Mouse (Mus musculus): ENCODE measurements around the gene Tomm20. TPM values are rescaled to one million over a fixed set of nuclear protein-coding genes. Genes with fewer than 3 reads are reported as not detected.

Tomm20 gene
- polyA plus RNA-seq, 1 experiment from 2014 or later = 222 TPM

DNA sequence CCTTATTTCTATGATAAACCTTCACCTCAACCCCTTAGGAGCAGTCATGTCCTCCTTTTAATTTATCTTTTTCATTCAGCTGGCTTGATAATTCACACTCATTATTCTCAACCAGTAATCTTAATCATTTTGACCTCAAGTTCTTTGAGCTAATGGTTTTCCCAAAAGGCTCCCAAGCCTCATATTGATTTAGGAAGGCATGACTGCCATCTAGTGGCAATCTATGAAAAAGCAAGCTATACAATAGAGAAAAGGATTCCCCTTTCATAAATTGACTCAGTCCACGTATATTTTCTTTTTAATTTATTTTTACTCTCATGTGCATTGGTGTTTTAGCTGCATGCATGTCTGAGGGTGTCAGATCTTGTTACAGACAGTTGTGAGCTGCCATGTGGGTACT, 30.1 kb upstream of the Tomm20 start:
- H3K27me3 ChIP-seq = peaks cover 14% of the 10 kb centered on the region
- H3K4me2 ChIP-seq = no peak overlapping the region
- no peaks in the 10 kb centered on the region for H3K4me1 ChIP-seq (replicated peaks)
- no peak overlapping the region for H3K4me3 ChIP-seq (replicated peaks)
- 35% methylated on average over 1 of the region's 1 CpGs for WGBS
- H3K9ac ChIP-seq (replicated peaks) = no peak overlapping the region
- H3K27ac ChIP-seq = no peak overlapping the region
- ATAC-seq (ENCODE audit: insufficient number of reproducible peaks, insufficient read depth, low FRiP score, low TSS enrichment, low read depth) = no peak
- H3K36me3 ChIP-seq = no peaks in the 10 kb centered on the region
- no peaks in the 10 kb centered on the region for H3K9me3 ChIP-seq

DNA sequence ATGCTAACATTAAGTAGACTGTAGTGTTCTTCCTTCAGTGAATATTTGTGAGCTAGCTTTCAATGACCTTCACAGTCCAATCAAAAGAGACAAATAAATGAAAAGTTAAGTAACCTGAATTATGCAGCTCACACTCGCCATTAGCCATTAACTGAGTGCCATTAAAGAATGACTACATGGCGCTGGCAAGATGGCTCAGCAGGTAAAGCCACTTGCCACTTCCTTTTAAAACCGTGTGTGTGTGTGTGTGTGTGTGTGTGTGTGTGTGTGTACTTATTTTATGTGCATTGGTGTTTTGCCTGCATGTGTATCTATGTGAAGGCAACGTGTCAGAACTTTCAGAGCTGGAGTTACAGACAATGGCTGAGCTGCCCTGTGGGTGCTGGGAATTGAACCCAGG, 28.9 kb upstream of the Tomm20 start:
- Histone ChIP-seq H3K4me3 (replicated peaks) (no peak overlapping the region), H3K36me3 (no peaks in the 10 kb centered on the region), H3K9ac (replicated peaks) (no peak overlapping the region), H3K4me1 (replicated peaks) (peaks cover 4% of the 10 kb centered on the region), H3K4me2 (no peak overlapping the region), H3K27me3 (peaks cover 12% of the 10 kb centered on the region; the same call in 1 of the 2 replicates), H3K9me3 (no peaks in the 10 kb centered on the region), H3K27ac (no peak overlapping the region)
- ATAC-seq (ENCODE audit: insufficient number of reproducible peaks, insufficient read depth, low FRiP score, low TSS enrichment, low read depth) = no peak
- WGBS = 86% methylated on average over 4 of the region's 4 CpGs

DNA sequence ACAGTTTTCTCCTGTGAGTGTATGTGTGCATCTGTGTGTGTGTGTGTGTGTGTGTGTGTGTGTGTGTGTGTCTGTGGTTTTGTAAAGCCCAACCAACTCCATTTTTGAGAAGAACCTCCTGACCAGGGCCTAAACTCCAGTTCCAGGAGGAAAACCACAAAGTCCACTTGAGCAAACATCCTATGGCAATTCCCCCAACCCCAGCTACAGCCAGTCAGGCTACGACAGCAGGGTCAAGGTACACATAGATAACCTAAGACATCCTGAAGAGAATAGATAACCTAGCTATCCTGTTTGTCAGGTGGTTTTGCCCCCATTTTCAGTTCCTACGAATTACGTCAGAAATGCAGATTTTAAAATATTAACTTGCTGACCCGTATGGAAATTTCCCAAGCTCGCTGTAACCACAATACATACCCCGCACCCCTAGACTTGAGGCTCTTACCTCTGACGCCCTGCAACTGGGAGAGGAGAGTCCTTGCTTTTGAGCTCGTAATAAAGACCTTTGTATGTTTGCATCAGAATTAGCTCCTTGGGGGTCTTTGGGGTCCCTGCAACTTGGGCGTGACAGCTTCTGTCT, 28.1 kb upstream of the Tomm20 start:
- no peak overlapping the region for H3K4me2 ChIP-seq
- 79% methylated on average over 9 of the region's 9 CpGs for WGBS
- H3K4me1 ChIP-seq (replicated peaks) = peaks cover 4% of the 10 kb centered on the region
- no peaks in the 10 kb centered on the region for H3K9me3 ChIP-seq
- peaks cover 5% of the 10 kb centered on the region for H3K36me3 ChIP-seq
- peaks cover 9% of the 10 kb centered on the region; the same call in 1 of the 2 replicates for H3K27me3 ChIP-seq
- no peak overlapping the region for H3K4me3 ChIP-seq (replicated peaks)
- no peak overlapping the region for H3K9ac ChIP-seq (replicated peaks)
- no peak overlapping the region for H3K27ac ChIP-seq
- no peak for ATAC-seq (ENCODE audit: insufficient number of reproducible peaks, insufficient read depth, low FRiP score, low TSS enrichment, low read depth)

DNA sequence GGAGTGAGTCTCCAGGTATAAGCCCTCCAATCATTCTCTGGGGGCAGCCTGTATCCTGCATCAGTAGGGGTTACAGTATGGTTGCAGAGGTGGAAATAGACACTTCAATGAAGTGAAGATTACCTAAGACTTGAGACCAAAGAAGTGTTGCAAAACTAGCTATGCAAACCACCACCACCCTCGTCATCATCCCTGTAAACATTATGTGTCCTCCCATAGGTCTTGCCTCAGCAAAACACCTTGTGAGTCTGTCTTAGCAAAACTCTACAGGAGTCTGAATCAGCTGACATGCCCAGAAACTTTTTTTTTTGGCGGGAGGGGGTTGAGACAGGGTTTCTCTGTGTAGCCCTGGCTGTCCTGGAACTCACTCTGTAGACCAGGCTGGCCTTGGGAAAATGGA, 27.0 kb upstream of the Tomm20 start:
- Histone ChIP-seq H3K27ac (no peak overlapping the region), H3K27me3 (peaks cover 4% of the 10 kb centered on the region; the same call in 1 of the 2 replicates), H3K4me1 (replicated peaks) (peaks cover 4% of the 10 kb centered on the region), H3K4me2 (no peak overlapping the region), H3K4me3 (replicated peaks) (no peak overlapping the region), H3K36me3 (peaks cover 16% of the 10 kb centered on the region), H3K9ac (replicated peaks) (no peak overlapping the region), H3K9me3 (no peaks in the 10 kb centered on the region)
- WGBS = 73% methylated on average over 2 of the region's 2 CpGs
- ATAC-seq (ENCODE audit: insufficient number of reproducible peaks, insufficient read depth, low FRiP score, low TSS enrichment, low read depth) = no peak

DNA sequence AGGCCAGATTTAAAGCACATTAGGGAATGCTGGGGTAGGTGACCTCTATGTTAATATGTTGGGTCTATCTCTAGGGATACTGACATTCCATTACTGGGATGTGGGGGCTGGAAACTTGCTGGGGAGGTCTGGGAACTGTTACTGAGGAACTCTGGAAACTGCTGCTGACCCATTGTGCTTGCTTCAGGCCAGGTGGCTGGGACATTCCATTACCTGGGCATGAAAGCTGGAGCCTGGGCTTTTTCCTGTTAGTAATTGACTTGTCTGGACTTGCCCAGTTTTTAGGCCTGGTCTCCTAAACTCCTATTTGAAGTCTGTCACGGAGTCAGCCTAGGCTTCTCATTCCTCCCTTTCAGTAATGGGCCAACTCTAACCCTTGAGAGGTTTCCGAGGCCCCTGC, 26.5 kb upstream of the Tomm20 start:
- Histone ChIP-seq H3K27me3 (peaks cover 3% of the 10 kb centered on the region; the same call in 1 of the 2 replicates), H3K4me2 (no peak overlapping the region), H3K4me3 (replicated peaks) (no peak overlapping the region), H3K9me3 (no peaks in the 10 kb centered on the region), H3K36me3 (peaks cover 21% of the 10 kb centered on the region), H3K27ac (0 out of 2 replicates have a peak overlapping the region, but pooled peaks have one; percentile 5), H3K4me1 (replicated peaks) (peaks cover 4% of the 10 kb centered on the region), H3K9ac (replicated peaks) (no peak overlapping the region)
- ATAC-seq (ENCODE audit: insufficient number of reproducible peaks, insufficient read depth, low FRiP score, low TSS enrichment, low read depth) = no peak
- WGBS = 71% methylated on average over 2 of the region's 2 CpGs

DNA sequence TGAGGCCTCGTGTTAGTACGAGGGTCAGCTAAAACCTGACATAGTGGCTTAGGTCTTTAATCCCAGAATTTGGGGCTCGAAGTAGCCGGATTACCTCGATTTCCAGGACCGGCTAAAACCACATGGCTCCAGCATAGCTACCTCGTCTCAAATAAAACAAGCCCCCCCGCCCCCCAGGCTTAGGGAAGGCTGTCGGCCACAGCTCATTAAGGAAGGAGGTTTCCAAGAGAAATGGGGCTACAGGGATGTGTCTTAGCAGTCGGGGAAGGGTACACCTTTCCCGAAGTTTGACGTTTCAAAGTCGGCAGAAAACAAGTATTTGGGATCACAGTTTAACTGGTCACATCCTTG, 25.6 kb upstream of the Tomm20 start:
- Histone ChIP-seq H3K4me2 (peak overlapping the region; percentile 79), H3K9me3 (no peaks in the 10 kb centered on the region), H3K27me3 (peaks cover 2% of the 10 kb centered on the region; the same call in 1 of the 2 replicates), H3K4me3 (replicated peaks) (peak overlapping the region; percentile 98), H3K4me1 (replicated peaks) (peaks cover 4% of the 10 kb centered on the region), H3K9ac (replicated peaks) (peak overlapping the region; percentile 61), H3K27ac (peak overlapping the region; percentile 86), H3K36me3 (peaks cover 29% of the 10 kb centered on the region)
- 11% methylated on average over 13 of the region's 13 CpGs for WGBS
- peak; percentile 49; the same call in 1 of the 2 replicates for ATAC-seq (ENCODE audit: insufficient number of reproducible peaks, insufficient read depth, low FRiP score, low TSS enrichment, low read depth)

DNA sequence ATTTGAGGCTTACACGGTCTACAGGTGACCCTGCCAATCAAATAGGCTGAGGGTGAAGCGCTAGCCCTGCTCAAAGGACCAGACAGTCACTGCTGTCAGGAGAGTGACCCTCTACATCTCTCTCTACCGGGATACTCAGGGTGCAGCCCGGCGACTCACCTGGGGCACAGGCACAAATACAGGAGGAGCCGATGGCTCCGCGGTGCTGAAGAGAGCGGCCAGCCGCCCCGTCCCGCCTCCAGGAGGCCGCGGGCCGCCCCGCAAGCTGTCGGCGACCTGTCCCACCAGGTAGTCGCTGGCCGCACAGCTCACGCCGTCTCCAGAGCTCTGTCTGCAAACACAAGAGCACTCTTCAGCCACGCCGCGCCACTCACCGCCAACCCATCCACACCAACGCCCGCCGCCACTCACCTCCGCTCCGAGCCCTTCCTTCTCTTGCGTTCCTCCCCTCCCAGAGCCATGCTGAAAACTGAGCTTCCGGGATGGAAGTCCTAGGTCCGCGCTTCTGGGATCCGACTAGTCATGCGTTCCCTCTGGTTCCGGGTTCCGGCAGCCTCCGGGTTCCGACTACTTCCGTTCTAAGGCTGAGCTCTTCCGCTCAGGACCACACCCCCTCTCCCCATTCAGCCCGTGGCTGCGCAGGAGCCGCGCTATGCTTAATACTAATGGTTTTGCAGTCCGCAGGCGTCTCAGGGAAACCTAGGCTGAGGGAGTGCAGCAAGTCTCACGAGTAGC, 25.1 kb upstream of the Tomm20 start, which contains the start of gene Rbm34:
Rbm34 (minus strand) TSS at position 493 of the 735 bp plus-strand sequence.
- peak within 1 kb of the TSS; percentile 79 for H3K4me2 ChIP-seq
- peaks cover 4% of the 10 kb centered on the region for H3K4me1 ChIP-seq (replicated peaks)
- H3K4me3 ChIP-seq (replicated peaks) = peak within 1 kb of the TSS; percentile 98
- WGBS = under 1% methylated on average over 50 of the region's 50 CpGs
- H3K27ac ChIP-seq = peak within 1 kb of the TSS; percentile 86
- no peaks in the 10 kb centered on the region for H3K27me3 ChIP-seq
- H3K36me3 ChIP-seq = peaks cover 35% of the 10 kb centered on the region
- H3K9ac ChIP-seq (replicated peaks) = peak within 1 kb of the TSS; percentile 87
- H3K9me3 ChIP-seq = no peaks in the 10 kb centered on the region
- peak; percentile 97 for ATAC-seq (ENCODE audit: insufficient number of reproducible peaks, insufficient read depth, low FRiP score, low TSS enrichment, low read depth)

DNA sequence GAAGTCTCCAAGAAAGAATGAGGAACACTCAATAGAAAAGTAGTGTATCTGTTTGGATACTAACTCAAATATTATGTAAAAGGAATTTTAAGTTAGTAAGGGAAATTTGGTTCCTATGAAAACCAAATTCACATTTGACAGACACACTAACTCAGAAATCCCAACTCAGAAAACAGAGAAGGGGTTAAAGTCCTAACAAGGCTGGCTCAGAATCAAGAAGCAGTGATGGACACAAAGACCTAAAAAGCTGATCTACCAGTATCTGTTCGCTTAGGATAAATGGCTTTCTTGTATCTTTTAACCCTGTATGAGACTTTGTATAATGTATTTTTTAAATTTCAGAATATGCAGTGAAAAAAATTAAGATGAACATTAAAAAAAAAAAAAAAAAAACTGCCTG, 23.9 kb upstream of the Tomm20 start:
- Histone ChIP-seq H3K27ac (no peak overlapping the region), H3K9ac (replicated peaks) (no peak overlapping the region), H3K4me2 (no peak overlapping the region), H3K27me3 (no peaks in the 10 kb centered on the region), H3K9me3 (no peaks in the 10 kb centered on the region), H3K4me3 (replicated peaks) (no peak overlapping the region), H3K36me3 (peaks cover 47% of the 10 kb centered on the region), H3K4me1 (replicated peaks) (peaks cover 4% of the 10 kb centered on the region)
- 86% methylated on average over 1 of the region's 1 CpGs for WGBS
- no peak for ATAC-seq (ENCODE audit: insufficient number of reproducible peaks, insufficient read depth, low FRiP score, low TSS enrichment, low read depth)

DNA sequence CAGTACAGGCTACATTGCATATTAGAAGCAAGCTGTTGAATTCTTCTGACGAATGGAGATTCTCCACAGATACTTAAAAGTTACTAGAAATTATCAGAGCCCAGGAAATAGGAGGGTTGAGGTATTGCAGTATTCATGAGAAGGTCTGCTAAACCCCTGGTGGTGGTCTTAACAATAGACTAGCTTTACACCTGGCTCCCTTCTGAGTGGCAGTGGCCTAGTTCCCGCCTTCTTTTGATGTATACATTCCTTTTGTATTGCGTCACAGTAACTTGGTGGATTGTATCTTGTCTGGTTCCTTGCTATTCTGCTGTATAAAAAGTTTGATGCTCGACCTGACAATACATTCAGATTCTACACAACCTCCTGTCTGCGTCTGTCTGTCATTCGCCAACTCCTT, 22.5 kb upstream of the Tomm20 start:
- ATAC-seq (ENCODE audit: insufficient number of reproducible peaks, insufficient read depth, low FRiP score, low TSS enrichment, low read depth) = no peak
- peaks cover 55% of the 10 kb centered on the region for H3K36me3 ChIP-seq
- H3K9me3 ChIP-seq = no peaks in the 10 kb centered on the region
- no peak overlapping the region for H3K27ac ChIP-seq
- peaks cover 4% of the 10 kb centered on the region for H3K4me1 ChIP-seq (replicated peaks)
- no peak overlapping the region for H3K4me2 ChIP-seq
- WGBS = 90% methylated on average over 6 of the region's 6 CpGs
- H3K4me3 ChIP-seq (replicated peaks) = no peak overlapping the region
- no peaks in the 10 kb centered on the region for H3K27me3 ChIP-seq
- H3K9ac ChIP-seq (replicated peaks) = no peak overlapping the region

DNA sequence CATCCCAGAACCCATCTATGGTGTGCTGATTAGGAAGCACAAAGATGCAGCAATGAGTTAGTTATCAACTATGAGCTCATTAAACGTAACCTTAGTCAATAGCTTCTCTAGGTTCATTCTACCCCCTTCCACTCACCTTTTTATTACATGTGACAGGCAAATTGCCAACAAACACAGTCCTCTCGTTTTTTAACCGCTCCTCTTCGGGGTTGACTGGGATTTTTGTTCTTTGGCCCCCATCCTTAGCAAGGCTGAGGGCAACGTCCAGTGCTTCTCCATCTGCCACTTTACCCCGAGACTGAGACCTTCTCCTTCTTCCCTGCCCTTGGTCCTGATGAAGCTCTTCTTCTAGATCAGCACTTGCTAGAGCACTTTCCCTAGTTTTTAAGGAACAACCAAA, 19.6 kb upstream of the Tomm20 start:
- Histone ChIP-seq H3K9ac (replicated peaks) (no peak overlapping the region), H3K36me3 (peaks cover 83% of the 10 kb centered on the region), H3K27ac (no peak overlapping the region), H3K27me3 (no peaks in the 10 kb centered on the region), H3K4me2 (no peak overlapping the region), H3K9me3 (no peaks in the 10 kb centered on the region), H3K4me1 (replicated peaks) (peaks cover 3% of the 10 kb centered on the region), H3K4me3 (replicated peaks) (no peak overlapping the region)
- no peak for ATAC-seq (ENCODE audit: insufficient number of reproducible peaks, insufficient read depth, low FRiP score, low TSS enrichment, low read depth)
- 83% methylated on average over 6 of the region's 6 CpGs for WGBS

DNA sequence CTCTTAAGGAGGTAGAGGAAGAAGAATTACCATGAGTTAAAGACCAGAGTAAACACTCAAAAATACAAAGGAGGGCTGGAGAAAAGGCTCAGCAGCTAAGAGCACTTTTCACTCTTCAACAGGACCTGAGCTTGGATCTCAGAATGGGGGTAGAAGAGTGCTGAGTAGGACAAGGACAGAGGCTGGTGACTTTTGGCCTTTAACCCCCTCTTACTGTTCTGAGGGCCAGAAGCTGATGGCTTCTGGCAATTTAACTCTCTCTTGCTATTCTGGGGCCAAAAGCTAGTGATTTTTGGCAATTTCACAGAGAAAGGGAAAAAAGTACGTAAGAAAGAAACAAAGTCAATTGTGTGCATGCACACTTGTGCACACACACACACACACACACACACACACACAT, 17.2 kb upstream of the Tomm20 start:
- H3K4me2 ChIP-seq = no peak overlapping the region
- H3K36me3 ChIP-seq = peaks cover 92% of the 10 kb centered on the region
- H3K4me3 ChIP-seq (replicated peaks) = no peak overlapping the region
- ATAC-seq (ENCODE audit: insufficient number of reproducible peaks, insufficient read depth, low FRiP score, low TSS enrichment, low read depth) = no peak
- H3K9ac ChIP-seq (replicated peaks) = no peak overlapping the region
- WGBS = 94% methylated on average over 1 of the region's 1 CpGs
- no peaks in the 10 kb centered on the region for H3K9me3 ChIP-seq
- no peaks in the 10 kb centered on the region for H3K27me3 ChIP-seq
- no peak overlapping the region for H3K27ac ChIP-seq
- H3K4me1 ChIP-seq (replicated peaks) = no peaks in the 10 kb centered on the region
